Mouse (Mus musculus) adrenal gland, adult 8-10 months (tissue): ENCODE results near the gene Ddx39b. TPM values are rescaled to one million over a fixed set of nuclear protein-coding genes. Genes with fewer than 3 reads are reported as not detected.
"Not testable (repeated sequence)": the region's sequence is repeated elsewhere in the genome, so short reads cannot be mapped to it uniquely, and the experiment has no call there.

Experiments used
- DNase-seq: peaks from one replicate; pipeline ENCODE4 v3.0.0; 2022
- total RNA-seq, 4 experiments: library from RNA; stranded (reverse); gene quantifications; 2 replicates each; pipeline ENCODE4 v1.2.4; 2022

Gene Ddx39b
- total RNA-seq, 4 experiments from 2014 or later = 181 to 239 (median 202) TPM

GRCm38 (mm10) chr17:35220156-35220952 is 21.2 kb upstream of the Ddx39b start, which contains the start of gene Gm16181:
TSS of gene Gm16181 (plus strand) at chr17:35220834.
- no peak for DNase-seq

- DNase-seq = no peak
Observed at GRCm38 (mm10) chr17:35222299-35222698, 19.2 kb upstream of the Ddx39b start.

GRCm38 (mm10) chr17:35224641-35225040 is 16.9 kb upstream of the Ddx39b start:
- no peak for DNase-seq

GRCm38 (mm10) chr17:35225456-35225855 is 16.1 kb upstream of the Ddx39b start:
- DNase-seq = no peak

- DNase-seq = no peak
Observed at GRCm38 (mm10) chr17:35226561-35227046, 14.9 kb upstream of the Ddx39b start.

GRCm38 (mm10) chr17:35231022-35231421 is 10.5 kb upstream of the Ddx39b start:
- no peak for DNase-seq

- no peak for DNase-seq
Observed at GRCm38 (mm10) chr17:35232043-35232442, 9.5 kb upstream of the Ddx39b start.

- no peak for DNase-seq
Observed at GRCm38 (mm10) chr17:35232659-35233058, 8.9 kb upstream of the Ddx39b start.

GRCm38 (mm10) chr17:35233114-35233980 is 8.2 kb upstream of the Ddx39b start, which contains the start of gene Atp6v1g2:
TSS of gene Atp6v1g2 (plus strand) at chr17:35233660.
- DNase-seq = no peak

GRCm38 (mm10) chr17:35234090-35234489 is 7.5 kb upstream of the Ddx39b start:
- DNase-seq = not testable (repeated sequence)

- no peak for DNase-seq
Observed at GRCm38 (mm10) chr17:35234903-35235302, 6.6 kb upstream of the Ddx39b start.

- peak; percentile 91 for DNase-seq
Observed at GRCm38 (mm10) chr17:35235614-35236389, 5.7 kb upstream of the Ddx39b start, which contains the start of gene Nfkbil1. TSS of gene Nfkbil1 (minus strand) at chr17:35235792.

GRCm38 (mm10) chr17:35236390-35236746 is 5.2 kb upstream of the Ddx39b start:
- DNase-seq = peak; percentile 92

GRCm38 (mm10) chr17:35236996-35237395 is 4.5 kb upstream of the Ddx39b start:
- DNase-seq = no peak

GRCm38 (mm10) chr17:35237504-35237903 is 4.0 kb upstream of the Ddx39b start:
- DNase-seq = no peak

- DNase-seq = no peak
Observed at GRCm38 (mm10) chr17:35239700-35240099, 1.8 kb upstream of the Ddx39b start.

- no peak for DNase-seq
Observed at GRCm38 (mm10) chr17:35240384-35241304, 902 bp upstream of the Ddx39b start.

- DNase-seq = no peak
Observed at GRCm38 (mm10) chr17:35242015-35242941, 732 bp downstream of the Ddx39b start.

GRCm38 (mm10) chr17:35243086-35243485 is 1.5 kb downstream of the Ddx39b start:
- no peak for DNase-seq

- DNase-seq = no peak
Observed at GRCm38 (mm10) chr17:35244999-35245398, 3.5 kb downstream of the Ddx39b start.
